Mouse (Mus musculus) limb, embryonic 14.5 days (tissue): Measurements from ENCODE around the gene Mx1. TPM values are rescaled to one million over a fixed set of nuclear protein-coding genes. Genes with fewer than 3 reads are reported as not detected.

Experiments
- ATAC-seq: fragments of 200-750 bp; cut with Nextera tagmentation; 2 replicates; pipeline ENCODE4 v1.8.0; 2017; ENCODE audit warnings: low read depth, moderate number of reproducible peaks, moderate TSS enrichment; ENCODE audit not compliant: low FRiP score
- DNase-seq: peaks from one replicate; pipeline ENCODE4 v3.0.0-alpha.2; 2015; ENCODE audit warnings: low spot score
- H3K27ac ChIP-seq: fragments of 300-500 bp; sonication (generic); replicated peaks from 2 replicates; pipeline ENCODE4 v1.5.1; 2014; ENCODE audit warnings: low read depth, mild to moderate bottlenecking, low read length, moderate library complexity, mixed read lengths
- H3K27me3 ChIP-seq: fragments of 300-500 bp; sonication (generic); 2 replicates; pipeline ENCODE4 v1.6.1; 2014; ENCODE audit warnings: low read length, mixed read lengths; ENCODE audit not compliant: control insufficient read depth, insufficient read depth
- H3K36me3 ChIP-seq: fragments of 300-500 bp; sonication (generic); 2 replicates; pipeline ENCODE4 v1.6.1; 2014; ENCODE audit warnings: mild to moderate bottlenecking, low read length, moderate library complexity, mixed read lengths; ENCODE audit not compliant: control insufficient read depth, insufficient read depth
- H3K4me1 ChIP-seq: fragments of 300-500 bp; sonication (generic); 2 replicates; pipeline ENCODE4 v1.6.1; 2014; ENCODE audit warnings: antibody characterized with exemption, low read length, mixed read lengths; ENCODE audit not compliant: control insufficient read depth, insufficient read depth
- H3K4me2 ChIP-seq: fragments of 300-500 bp; sonication (generic); replicated peaks from 2 replicates; pipeline ENCODE4 v1.6.1; 2014; ENCODE audit warnings: low read depth, mild to moderate bottlenecking, low read length, moderate library complexity; ENCODE audit not compliant: severe bottlenecking
- H3K4me3 ChIP-seq: fragments of 300-500 bp; sonication (generic); replicated peaks from 2 replicates; pipeline ENCODE4 v1.5.1; 2014; ENCODE audit warnings: low read length
- H3K9ac ChIP-seq: fragments of 300-500 bp; sonication (generic); 2 replicates; pipeline ENCODE4 v1.6.1; 2014; ENCODE audit warnings: mild to moderate bottlenecking, low read depth, low read length, moderate library complexity; ENCODE audit not compliant: severe bottlenecking
- H3K9me3 ChIP-seq: fragments of 300-500 bp; sonication (generic); 2 replicates; pipeline ENCODE4 v1.6.1; 2016; ENCODE audit warnings: low read length; ENCODE audit not compliant: control insufficient read depth
- POLR2A ChIP-seq: fragments of 200-500 bp; IDR thresholded peaks from 2 replicates; pipeline ENCODE4 v1.8.0; 2012; ENCODE audit warnings: inconsistent platforms, mild to moderate bottlenecking, moderate library complexity, borderline replicate concordance; ENCODE audit not compliant: insufficient read depth, insufficient read length; ENCODE audit errors: extremely low read depth
- WGBS: fragments of 180-500 bp; shearing (Covaris S2); extraction: QIAGEN DNeasy Blood & Tissue Kit; methylation state at CpG from one replicate; pipeline ENCODE4 v1.1.7; 2014; 5-methylcytosine and 5-hydroxymethylcytosine counted together
- polyA plus RNA-seq, 2 experiments: library from polyadenylated mRNA; depleted of rRNA in 1 of 2; stranded (reverse) in 1 of 2; unstranded in 1 of 2; fragments of >200 nt; fragmentation: Nextera tagmentation in 1 of 2; extraction: Ambion mirVana in 1 of 2; gene quantifications; 2 replicates each; pipeline versions ENCODE4 v1.2.1 to v1.2.3; 2012 to 2014

Gene Mx1
- polyA plus RNA-seq, 2 experiments, result 0.37 to 0.64 TPM

DNA sequence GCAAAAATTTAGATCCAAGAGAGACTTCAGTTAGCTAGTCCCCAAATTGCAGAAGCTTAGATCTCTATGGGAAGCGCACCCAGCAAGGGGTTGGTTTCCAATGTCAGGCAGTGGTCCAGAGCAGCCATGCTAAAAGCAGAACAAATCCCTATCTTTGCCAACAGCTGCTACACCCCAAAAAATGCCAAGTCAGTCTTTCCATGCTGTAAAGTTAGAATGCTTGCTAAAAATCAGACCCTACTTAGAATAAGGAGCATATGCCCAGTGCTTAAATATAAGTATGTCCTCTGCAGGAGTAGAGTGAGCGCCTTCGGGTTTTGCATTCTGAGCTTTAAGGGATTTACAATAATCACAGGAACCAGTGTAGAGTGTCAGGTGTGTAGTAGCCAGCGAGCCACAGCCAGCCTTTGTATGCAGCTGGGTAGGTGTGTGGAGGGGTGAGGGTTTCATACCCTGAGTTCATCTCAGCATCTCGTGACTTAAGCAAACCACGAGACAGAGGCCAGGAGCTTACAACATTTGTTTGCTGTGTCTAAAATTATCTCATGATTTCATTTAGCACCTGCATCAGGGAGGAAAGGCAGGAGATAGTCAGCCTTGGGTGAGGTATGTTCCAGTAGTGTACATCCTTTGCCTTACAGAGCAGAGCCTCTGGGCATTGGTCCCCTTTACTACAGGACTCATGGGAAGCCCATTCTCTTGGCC lies 43.8 kb downstream of the Mx1 start:
- Histone ChIP-seq H3K4me2 (no peak overlapping the region), H3K4me1 (no peaks in the 10 kb centered on the region), H3K9ac (no peak overlapping the region), H3K36me3 (no peaks in the 10 kb centered on the region), H3K4me3 (no peak overlapping the region), H3K9me3 (no peaks in the 10 kb centered on the region), H3K27me3 (no peaks in the 10 kb centered on the region), H3K27ac (no peak overlapping the region)
- TF ChIP-seq POLR2A, result no peak
- WGBS, result 82% methylated on average over 6 of the region's 6 CpGs
- ATAC-seq, result no peak
- no peak for DNase-seq

DNA sequence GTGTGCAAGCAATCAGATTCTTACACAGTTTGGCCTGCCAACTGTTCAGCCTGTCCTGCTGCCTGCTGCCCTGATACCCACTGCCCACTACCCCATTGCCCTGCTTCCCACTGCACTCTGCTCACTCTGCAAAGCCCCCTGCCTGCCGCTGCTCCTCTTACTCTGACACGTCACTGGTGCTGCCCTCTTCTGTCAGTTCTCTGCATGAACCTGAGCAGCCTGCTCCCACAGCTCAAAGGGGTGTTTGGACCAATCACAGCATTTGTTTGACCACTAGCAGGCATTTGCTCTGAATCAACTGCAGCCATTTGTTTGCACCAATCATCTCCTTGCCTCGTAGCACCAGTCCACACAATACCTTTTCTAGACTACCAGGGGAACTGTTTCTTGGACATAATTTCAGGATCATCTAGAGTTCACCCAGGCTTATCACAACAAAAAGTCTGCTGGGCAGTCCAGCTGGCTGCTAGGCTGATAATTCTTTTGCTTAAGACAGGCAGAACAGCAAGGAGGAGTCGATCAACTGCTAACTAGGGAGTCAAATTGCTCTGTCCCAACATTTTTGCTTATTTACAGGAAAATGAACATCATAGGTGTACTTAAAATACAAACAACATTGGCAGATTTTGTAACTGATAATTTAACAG lies 44.7 kb downstream of the Mx1 start:
- Histone ChIP-seq H3K4me2 (no peak overlapping the region), H3K9ac (no peak overlapping the region), H3K9me3 (no peaks in the 10 kb centered on the region), H3K36me3 (no peaks in the 10 kb centered on the region), H3K27ac (no peak overlapping the region), H3K4me3 (no peak overlapping the region), H3K27me3 (no peaks in the 10 kb centered on the region), H3K4me1 (no peaks in the 10 kb centered on the region)
- peak; percentile 67; the same call in 1 of the 2 replicates for ATAC-seq
- DNase-seq, result peak; percentile 39
- 15% methylated on average over 4 of the region's 4 CpGs for WGBS
- TF ChIP-seq POLR2A, result no peak

- Histone ChIP-seq H3K9ac (no peak overlapping the region), H3K27ac (no peak overlapping the region), H3K4me2 (no peak overlapping the region), H3K4me1 (no peaks in the 10 kb centered on the region), H3K36me3 (no peaks in the 10 kb centered on the region), H3K9me3 (no peaks in the 10 kb centered on the region), H3K27me3 (no peaks in the 10 kb centered on the region), H3K4me3 (no peak overlapping the region)
- DNase-seq (no peak), ATAC-seq (no peak)
- 82% methylated on average over 5 of the region's 5 CpGs for WGBS
- no peak for TF ChIP-seq POLR2A
Observed at GRCm38 (mm10) chr16:97405476-97406012, 57.2 kb downstream of the Mx1 start.

- Histone ChIP-seq H3K27ac (no peak overlapping the region), H3K4me2 (no peak overlapping the region), H3K4me1 (no peaks in the 10 kb centered on the region), H3K36me3 (no peaks in the 10 kb centered on the region), H3K27me3 (no peaks in the 10 kb centered on the region), H3K9ac (no peak overlapping the region), H3K9me3 (no peaks in the 10 kb centered on the region), H3K4me3 (no peak overlapping the region)
- 66% methylated on average over 4 of the region's 4 CpGs for WGBS
- DNase-seq (no peak), ATAC-seq (no peak)
- no peak for TF ChIP-seq POLR2A
Observed at GRCm38 (mm10) chr16:97402213-97402785, 60.4 kb downstream of the Mx1 start.

- Histone ChIP-seq H3K27ac (no peak overlapping the region), H3K27me3 (no peaks in the 10 kb centered on the region), H3K36me3 (no peaks in the 10 kb centered on the region), H3K4me2 (no peak overlapping the region), H3K9ac (no peak overlapping the region), H3K9me3 (no peaks in the 10 kb centered on the region), H3K4me3 (no peak overlapping the region), H3K4me1 (no peaks in the 10 kb centered on the region)
- DNase-seq (no peak), ATAC-seq (no peak)
- no peak for TF ChIP-seq POLR2A
Observed at GRCm38 (mm10) chr16:97401741-97402140, 61.0 kb downstream of the Mx1 start.
